Mouse (Mus musculus) bone marrow macrophage, adult 2 months (primary cell): ENCODE data around the gene Gnaz.

ENCODE experiments used
- CTCF ChIP-seq: IDR thresholded peaks from 2 replicates; pipeline ENCODE4 v1.5.1; 2012; ENCODE audit warnings: low read depth, mild to moderate bottlenecking, low read length, moderate library complexity
- POLR2A ChIP-seq: IDR thresholded peaks from 2 replicates; pipeline ENCODE4 v1.6.1; 2012; ENCODE audit warnings: mild to moderate bottlenecking, low read depth, low read length, borderline replicate concordance

- no peak for TF ChIP-seq CTCF
- TF ChIP-seq POLR2A = no peak
These were observed 8.6 kb downstream of the Gnaz start for GRCm38 (mm10) chr10:74975626-74976025.
